Mouse (Mus musculus) kidney, adult 11 months (tissue): ENCODE results near the gene Gm27021.

ENCODE experiments used
- DNase-seq: peaks from one replicate; pipeline ENCODE4 v3.0.0; 2022

Gm27021 gene

DNA sequence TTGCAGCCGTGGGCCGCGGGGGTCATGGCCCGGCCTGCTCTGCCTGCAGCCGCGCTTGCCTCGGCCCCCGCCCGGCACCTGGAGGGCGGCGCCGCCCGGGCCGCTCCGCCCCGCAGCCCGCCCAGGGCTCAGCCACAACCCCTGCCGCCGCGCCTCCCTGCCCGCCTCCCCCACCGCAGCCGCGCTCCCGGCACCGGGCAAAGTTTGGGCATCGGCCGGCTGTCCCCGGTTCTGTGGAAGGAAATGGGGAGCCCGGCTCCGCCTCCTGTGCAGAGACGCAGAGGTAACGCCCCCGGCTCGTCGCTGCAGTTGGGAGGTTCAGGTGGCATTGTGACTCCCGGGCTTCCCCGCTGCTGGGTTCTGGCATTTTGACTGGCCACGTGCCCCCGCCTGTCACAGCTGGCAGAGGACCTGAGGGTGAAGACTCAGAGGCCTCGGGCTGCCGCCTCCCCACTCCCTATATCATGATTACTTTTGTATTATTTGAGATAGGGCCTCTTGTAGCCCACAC, 33.5 kb downstream of the Gm27021 start:
- peak; percentile 85 for DNase-seq

GRCm38 (mm10) chr8:120633665-120634271, 34.1 kb downstream of the Gm27021 start:
- no peak for DNase-seq

DNA sequence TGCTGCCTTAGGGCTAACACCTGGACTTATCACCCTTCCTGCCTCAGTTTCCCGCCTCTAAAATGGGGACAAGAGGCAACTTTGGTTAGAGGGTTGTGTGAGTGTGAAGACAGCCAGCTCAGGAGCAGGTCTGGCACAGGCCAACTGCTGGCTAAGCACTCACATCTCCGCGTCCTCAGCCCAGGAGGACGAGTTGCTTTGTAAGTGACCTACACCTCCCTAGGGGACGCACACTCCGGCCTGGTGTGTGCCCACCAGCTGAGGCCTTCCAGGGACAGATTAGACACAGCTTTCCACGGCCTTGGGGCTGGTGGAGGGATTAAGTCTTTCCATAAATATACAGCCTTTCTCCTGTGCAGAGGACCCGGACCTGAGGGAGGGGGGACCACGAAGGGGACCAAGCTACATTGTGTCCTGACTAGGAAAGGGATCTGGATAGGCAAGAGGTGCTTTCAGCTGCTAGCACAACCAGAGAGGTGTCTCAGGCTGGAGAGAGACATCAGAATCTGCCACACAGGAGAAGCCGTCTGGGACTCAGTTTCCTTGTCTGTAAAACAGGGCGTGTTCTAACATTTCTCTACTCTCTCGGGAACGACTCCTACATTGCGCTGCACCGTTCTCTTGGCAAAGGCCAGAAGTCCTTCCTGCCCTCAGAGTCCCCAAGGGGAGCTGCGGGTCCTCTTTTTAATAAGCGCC, 34.8 kb downstream of the Gm27021 start:
- DNase-seq = no peak

DNA sequence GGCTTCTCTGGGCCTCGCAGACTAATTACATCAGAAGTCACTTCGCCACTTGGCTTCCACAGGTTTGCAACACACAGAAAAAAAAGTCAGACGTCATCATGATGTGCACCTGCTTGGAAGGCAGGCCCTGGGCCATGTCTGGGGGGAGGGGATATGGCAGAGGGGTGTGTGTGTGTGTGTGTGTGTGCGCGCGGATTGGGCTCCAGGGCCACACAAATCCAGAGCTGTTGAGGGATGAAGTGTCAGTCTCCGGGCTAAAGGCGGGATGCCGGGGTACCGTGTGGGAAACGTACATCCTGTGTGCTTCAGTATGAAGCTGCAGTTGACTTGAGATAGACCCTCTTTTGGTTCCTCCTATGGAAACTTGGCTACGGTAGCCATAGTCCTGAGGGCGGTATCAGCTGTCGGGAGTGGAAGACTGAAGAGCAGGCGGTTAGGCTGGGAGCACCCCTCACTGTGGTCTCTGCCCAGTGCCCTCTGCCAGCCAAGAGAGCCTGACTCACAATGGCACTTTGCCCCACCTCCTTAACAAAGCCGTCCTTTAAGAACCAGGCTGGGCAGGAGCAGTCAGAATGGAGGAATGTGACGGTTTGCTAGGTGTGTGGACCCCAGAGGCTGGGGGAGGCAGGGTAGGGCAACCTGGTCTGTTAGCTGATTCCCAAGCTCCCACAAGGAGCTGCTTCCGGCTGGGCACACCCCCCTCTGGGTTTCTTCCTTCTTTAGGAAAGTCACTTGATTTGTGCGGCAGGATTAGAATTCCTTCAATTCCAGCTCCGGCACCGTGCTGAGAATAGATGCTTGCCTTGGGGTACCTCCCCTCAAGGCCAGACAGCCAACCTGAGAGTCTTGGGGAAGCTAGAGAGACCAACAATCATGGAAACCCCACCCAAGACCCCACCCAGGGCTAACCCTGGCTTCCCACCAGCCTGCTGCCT, 36.2 kb downstream of the Gm27021 start:
- DNase-seq = no peak

DNA sequence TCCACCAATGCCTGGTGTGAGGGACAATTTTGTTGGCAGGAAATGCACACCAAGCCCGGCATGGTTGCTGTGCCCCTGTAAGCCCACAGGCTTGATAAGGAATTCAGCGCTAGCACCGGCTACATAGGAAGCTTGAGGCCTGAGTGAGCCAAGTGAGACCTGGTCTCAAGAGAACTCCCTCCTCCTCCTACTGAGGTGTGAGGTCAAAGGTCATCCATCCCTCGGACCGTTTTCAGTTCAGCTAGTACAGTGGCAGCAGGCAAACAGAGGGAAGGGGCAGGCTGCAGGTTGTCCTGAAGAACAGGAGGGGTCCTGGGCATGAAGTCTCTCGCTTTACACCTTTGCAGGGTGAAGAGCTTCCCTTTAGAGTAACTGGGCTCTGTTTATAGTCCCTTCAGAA, 37.0 kb downstream of the Gm27021 start:
- no peak for DNase-seq

- no peak for DNase-seq
Measured at GRCm38 (mm10) chr8:120630031-120630430, 37.8 kb downstream of the Gm27021 start.

GRCm38 (mm10) chr8:120627298-120627697, 40.6 kb downstream of the Gm27021 start:
- no peak for DNase-seq

GRCm38 (mm10) chr8:120626461-120626860, 41.4 kb downstream of the Gm27021 start:
- DNase-seq = no peak

- no peak for DNase-seq
Measured at GRCm38 (mm10) chr8:120623608-120624007, 44.3 kb downstream of the Gm27021 start.

DNA sequence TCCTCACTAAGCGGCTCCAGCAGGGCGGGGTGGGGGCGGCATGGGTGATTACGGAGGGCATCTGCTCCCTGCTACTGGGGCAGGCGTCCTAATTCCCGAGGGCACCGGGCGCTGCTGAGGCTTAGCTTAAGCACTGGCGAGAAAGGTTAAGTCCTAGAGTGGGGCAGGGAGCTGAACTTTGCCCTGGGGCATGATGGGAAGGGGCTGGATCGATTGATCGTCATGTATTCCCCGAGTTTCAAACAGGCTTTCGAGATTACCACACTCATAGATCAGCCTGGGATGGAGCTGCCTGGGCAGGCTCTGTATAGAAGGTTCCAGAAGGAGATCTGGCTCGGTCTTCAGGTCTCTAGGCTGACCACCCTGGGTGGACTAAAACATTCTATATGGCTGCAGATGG, 45.7 kb downstream of the Gm27021 start:
- no peak for DNase-seq

DNA sequence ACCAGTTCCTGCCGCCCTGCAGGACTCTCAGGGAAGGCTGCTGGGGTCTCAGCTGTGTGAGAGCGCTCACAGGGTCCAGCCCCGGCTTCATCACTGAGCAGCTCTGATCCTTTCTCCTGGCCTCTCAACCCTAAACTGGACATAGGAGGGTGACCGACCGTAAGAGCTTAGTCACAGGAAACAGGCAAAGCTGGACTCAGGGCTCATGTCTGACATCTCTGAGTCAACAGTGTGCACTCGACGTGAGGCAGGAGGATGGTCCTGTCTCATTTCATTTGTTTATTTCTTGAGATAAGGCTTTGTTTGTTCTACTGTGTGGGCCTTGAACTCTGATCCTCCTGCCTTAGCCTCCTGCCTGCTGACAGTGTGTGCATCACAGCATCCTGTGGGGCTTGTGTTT, 47.4 kb downstream of the Gm27021 start:
- DNase-seq = no peak

DNA sequence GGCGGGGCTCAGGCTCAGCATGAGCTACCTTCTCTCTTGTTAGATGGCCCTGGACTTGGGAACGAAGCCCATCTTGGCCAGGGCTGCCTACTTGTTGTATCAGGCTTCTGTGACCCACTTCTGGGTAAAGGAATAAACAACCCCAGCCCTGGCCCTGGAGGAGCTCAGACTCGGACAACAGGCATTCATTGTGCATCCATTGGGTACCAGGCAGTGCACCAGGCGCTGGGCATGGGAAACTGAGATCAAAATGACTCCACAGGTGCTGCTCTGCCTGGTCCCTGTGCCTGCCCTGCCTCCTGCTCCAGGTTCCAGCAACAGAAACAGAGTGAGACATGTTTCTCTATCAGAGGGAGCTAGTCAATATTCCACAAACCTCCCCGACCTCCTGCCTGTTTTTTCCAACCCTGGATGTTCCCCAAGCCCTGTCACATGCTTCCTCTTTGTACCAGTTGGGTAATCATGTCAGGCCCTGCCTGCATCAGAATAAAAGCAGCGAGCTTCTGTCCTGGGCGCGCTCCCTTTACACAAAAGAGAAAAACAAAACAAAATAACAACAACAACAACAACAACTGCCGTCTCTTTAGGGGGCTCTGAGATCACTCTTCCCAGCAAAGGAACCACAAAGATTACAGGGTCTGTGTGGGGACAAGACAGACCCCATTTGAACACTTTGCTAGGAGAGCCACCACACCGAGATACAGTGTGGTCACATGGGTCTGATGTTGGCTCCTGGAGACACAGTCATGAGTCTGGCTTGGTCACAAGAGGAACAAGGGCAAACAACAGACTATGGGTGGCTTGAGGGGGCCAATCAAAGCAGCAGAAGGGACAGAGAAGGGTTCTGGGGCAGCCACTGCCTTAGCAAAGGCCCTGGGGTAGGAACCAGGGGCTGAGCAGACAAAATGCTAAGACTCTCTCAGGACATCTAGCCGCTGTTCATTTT, 48.4 kb downstream of the Gm27021 start:
- no peak for DNase-seq

- DNase-seq = peak; percentile 25
Measured at GRCm38 (mm10) chr8:120618110-120618509, 49.8 kb downstream of the Gm27021 start.

DNA sequence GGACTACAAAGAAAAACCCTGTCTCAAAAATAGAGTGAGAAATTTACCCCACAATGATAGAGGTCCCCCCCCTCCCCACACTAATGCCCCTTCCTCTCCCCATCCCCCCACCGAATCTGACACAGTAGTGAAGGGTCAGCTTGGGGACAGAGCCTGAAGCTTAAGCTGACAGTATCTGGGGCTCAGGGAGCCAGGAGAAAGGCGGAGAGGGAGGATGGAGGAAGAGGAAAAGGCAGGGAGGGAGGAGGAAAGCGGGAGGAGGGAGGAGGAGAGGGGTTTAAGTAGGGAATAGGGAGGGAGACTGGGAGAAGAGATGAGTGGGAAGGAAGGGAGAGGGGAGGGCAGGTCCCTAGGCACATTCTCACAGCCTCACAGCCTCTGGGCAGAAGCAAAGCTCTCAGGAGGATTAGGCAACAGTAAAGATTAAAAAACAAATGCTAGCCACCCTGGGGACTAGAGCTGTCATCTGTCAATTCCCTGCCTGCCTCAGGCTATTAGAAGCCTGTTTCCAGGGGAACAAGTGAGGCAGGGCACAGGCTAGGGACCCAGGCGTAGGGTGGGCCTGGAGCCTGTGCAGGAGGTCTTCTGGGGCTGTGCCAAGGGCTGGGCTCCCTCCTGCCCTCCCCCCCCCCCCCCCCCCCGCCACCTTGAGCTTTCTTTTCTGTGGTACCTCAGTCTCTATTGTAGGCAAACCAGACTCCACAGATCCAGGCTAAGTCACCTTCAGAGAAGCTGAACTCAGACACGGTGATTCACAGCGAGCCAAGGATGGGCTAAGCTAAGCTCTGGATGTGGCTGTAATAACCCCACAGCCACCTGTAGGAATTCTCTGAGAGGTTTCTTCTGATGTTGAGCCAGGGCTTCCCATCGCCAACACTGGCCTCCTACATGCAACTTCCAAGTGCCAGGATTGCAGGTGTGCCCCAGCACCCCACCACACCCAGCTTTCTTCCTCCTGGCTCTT, 50.9 kb downstream of the Gm27021 start:
- no peak for DNase-seq

DNA sequence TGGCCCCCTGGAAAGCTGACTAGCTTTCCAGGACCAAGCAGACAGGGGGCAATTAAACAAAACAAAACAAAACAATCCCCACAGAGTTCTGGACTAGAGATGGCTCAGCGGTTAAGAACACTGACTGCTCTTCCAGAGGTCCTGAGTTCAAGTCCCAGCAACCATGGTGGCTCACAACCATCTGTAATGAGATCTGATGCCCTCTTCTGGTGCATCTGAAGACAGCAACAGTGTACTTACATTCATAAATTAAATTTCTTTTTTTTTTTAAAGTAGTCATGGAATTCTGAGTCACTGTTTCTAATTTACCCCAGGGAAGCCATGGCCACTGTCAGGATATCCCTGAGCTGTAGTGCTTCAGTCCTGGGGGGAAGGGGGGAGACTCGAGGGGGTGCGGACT, 53.4 kb downstream of the Gm27021 start:
- no peak for DNase-seq

DNA sequence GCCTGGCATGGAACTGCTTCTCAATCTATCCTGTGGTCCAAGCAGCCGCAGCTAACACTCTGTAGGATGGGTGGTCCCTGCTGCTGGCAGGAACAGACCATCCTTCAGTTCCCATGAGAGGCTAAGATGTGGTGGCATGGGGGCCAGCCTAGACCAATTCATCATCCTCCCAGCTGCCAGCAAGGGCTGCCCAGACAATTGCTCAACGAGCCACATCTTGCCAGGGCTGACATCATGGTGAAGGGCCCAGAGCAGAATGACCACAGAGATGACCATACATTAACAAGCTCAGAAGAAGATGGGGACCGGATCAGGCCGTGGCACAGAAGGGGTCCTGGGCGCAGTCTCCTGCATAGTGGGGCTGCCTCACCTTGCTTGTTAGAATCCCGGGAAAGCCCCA, 57.1 kb downstream of the Gm27021 start:
- DNase-seq = no peak

- DNase-seq = peak; percentile 45
Measured at GRCm38 (mm10) chr8:120607885-120608284, 60.0 kb downstream of the Gm27021 start.

- no peak for DNase-seq
Measured at GRCm38 (mm10) chr8:120607460-120607859, 60.4 kb downstream of the Gm27021 start.

- DNase-seq = no peak
Measured at GRCm38 (mm10) chr8:120602672-120603071, 65.2 kb downstream of the Gm27021 start.

- DNase-seq = peak; percentile 73
Measured at GRCm38 (mm10) chr8:120599504-120599903, 68.4 kb downstream of the Gm27021 start.

DNA sequence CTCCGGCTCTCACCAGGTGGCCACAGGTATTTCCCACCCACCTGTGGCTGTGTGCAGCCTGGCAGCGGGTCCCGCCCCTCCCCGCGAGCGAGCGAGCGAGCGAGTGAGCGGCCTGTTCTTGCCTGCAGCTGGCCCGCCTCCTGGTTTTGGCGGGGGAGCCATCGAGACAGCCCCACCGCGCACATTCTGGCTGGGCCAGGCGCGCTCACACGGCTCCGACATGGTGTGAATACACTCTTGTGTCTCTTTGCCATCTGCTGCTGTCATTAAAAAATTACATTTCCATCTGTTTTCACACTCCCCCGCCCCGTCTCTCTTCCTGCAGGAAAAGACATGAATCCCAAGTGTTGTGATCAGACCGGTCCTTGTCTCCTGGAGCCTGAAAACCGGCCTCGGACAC, 69.3 kb downstream of the Gm27021 start:
- DNase-seq = no peak
